ENCODE assay signal across 17 mouse cellular contexts in the genomic region with DNA sequence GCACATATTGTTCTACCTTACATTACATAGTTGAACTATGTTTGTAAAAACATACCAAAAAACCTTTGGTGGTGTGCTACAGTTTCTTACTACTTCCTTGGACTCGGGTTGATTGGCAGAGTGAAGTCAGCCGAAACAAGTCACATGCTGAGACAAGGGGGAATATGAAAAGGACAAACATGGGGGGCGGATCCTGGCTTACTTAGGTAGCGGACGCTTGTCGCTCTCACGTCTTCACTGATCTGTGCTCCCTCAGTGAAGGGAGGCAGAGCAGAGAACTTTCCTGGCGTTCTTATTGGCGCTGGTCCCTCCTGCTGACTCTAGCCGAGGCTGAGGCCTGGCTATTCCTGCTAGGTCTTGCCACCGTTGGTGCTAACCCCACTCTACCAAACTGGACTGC. TPM values are rescaled to one million over a fixed set of nuclear protein-coding genes. Genes with fewer than 3 reads are reported as not detected.
"Had no signal": no experiment of that assay in that cellular context is flagged by ENCODE, and none has a peak within 500 bp of the region (broad histone marks: within the 10 kb centered on the region; RNA-seq: fewer than 3 reads in every experiment).

No protein-coding gene starts in this region.

- H3K9me3 ChIP-seq: lung, embryonic 15.5 days; megakaryocyte, embryonic 14.5 days; midbrain, embryonic 13.5 days; midbrain, embryonic 15.5 days; neural tube, embryonic 12.5 days; stomach, embryonic 15.5 days had no signal

- H3K4me2 ChIP-seq: lung, embryonic 15.5 days; midbrain, embryonic 11.5 days; midbrain, embryonic 13.5 days; midbrain, embryonic 15.5 days; neural tube, embryonic 12.5 days; stomach, embryonic 15.5 days had no signal

- H3K4me1 ChIP-seq: lung, embryonic 15.5 days; midbrain, embryonic 13.5 days; midbrain, embryonic 15.5 days; neural tube, embryonic 12.5 days had no signal

- H3K27me3 ChIP-seq: lung, embryonic 15.5 days; megakaryocyte, embryonic 14.5 days; midbrain, embryonic 13.5 days; midbrain, embryonic 15.5 days; neural tube, embryonic 12.5 days; stomach, embryonic 15.5 days had no signal

- H3K9ac ChIP-seq: lung, embryonic 15.5 days; midbrain, embryonic 13.5 days; midbrain, embryonic 15.5 days; neural tube, embryonic 12.5 days; stomach, embryonic 15.5 days had no signal

- DNase-seq: lung, adult 2 months; lung, postnatal 14 days; lung, postnatal 36 days; right cerebral cortex, postnatal 14 days; thymus, adult 2 months; thymus, postnatal 36 days had no signal

- ATAC-seq: lung, postnatal 0 days; midbrain, embryonic 13.5 days; midbrain, embryonic 15.5 days had no signal

- H3K27ac ChIP-seq: lung, embryonic 15.5 days; macrophage; midbrain, embryonic 13.5 days; midbrain, embryonic 15.5 days; neural tube, embryonic 12.5 days; stomach, embryonic 15.5 days; stomach, postnatal 0 days had no signal

- H3K4me3 ChIP-seq: lung, embryonic 15.5 days; megakaryocyte, embryonic 14.5 days; midbrain, embryonic 13.5 days; midbrain, embryonic 15.5 days; neural tube, embryonic 12.5 days; stomach, embryonic 15.5 days had no signal

RNA-seq across cellular contexts. Expression of a gene that starts 37.1 kb away (rescaled TPM):
- total RNA-seq: monocyte, adult 5-6 weeks had no signal
